Mouse (Mus musculus) liver, embryonic 14.5 days (tissue): ENCODE results near the gene Tas2r143. TPM values are rescaled to one million over a fixed set of nuclear protein-coding genes. Genes with fewer than 3 reads are reported as not detected.

Source experiments
- ATAC-seq: fragments of 200-750 bp; cut with Nextera tagmentation; 2 replicates; pipeline ENCODE4 v1.8.0; 2017; ENCODE audit warnings: moderate number of reproducible peaks, mild to moderate bottlenecking, moderate library complexity; ENCODE audit not compliant: insufficient read depth
- DNase-seq, 3 experiments: peaks; one replicate each; pipeline ENCODE4 v3.0.0-alpha.2; 2012 to 2013; ENCODE audit warnings: low read depth in 3 of 3, low spot score in 3 of 3
- H3K27ac ChIP-seq: fragments of 300-500 bp; sonication (generic); 2 replicates; pipeline ENCODE4 v1.5.1; 2014; ENCODE audit warnings: moderate library complexity, mild to moderate bottlenecking, control low read depth, inconsistent platforms
- H3K27me3 ChIP-seq: fragments of 300-500 bp; sonication (generic); 2 replicates; pipeline ENCODE4 v1.6.1; 2014; ENCODE audit warnings: mild to moderate bottlenecking, low read length, moderate library complexity; ENCODE audit not compliant: control insufficient read depth, insufficient read depth
- H3K36me3 ChIP-seq: fragments of 300-500 bp; sonication (generic); replicated peaks from 2 replicates; pipeline ENCODE4 v1.6.1; 2014; ENCODE audit warnings: low read depth; ENCODE audit not compliant: control insufficient read depth, insufficient read depth
- H3K4me1 ChIP-seq, 2 experiments: fragments of 200-500 bp in 1 of 2; fragments of 300-500 bp in 1 of 2; sonication (generic) in 1 of 2; replicated peaks; 2 replicates each; pipeline ENCODE4 v1.6.1; 2012 to 2014; ENCODE audit warnings: antibody characterized with exemption in 1 of 2, inconsistent platforms in 1 of 2, low read length in 1 of 2; ENCODE audit not compliant: control insufficient read depth in 2 of 2, insufficient read depth in 2 of 2
- H3K4me2 ChIP-seq: fragments of 300-500 bp; sonication (generic); 2 replicates; pipeline ENCODE4 v1.6.1; 2014; ENCODE audit warnings: low read depth, mild to moderate bottlenecking, control low read depth, moderate library complexity
- H3K4me3 ChIP-seq, 2 experiments: fragments of 200-500 bp in 1 of 2; fragments of 300-500 bp in 1 of 2; sonication (generic) in 1 of 2; 2 replicates each; pipeline ENCODE4 v1.5.1; 2012 to 2014; ENCODE audit warnings: low read depth in 2 of 2, low read length in 2 of 2, mild to moderate bottlenecking in 2 of 2, control low read depth in 1 of 2, inconsistent platforms in 1 of 2, moderate library complexity in 1 of 2; ENCODE audit not compliant: insufficient read depth in 1 of 2
- H3K9ac ChIP-seq: fragments of 300-500 bp; sonication (generic); replicated peaks from 2 replicates; pipeline ENCODE4 v1.6.1; 2014; ENCODE audit warnings: mild to moderate bottlenecking, control low read depth, moderate library complexity
- H3K9me3 ChIP-seq: fragments of 300-500 bp; sonication (generic); 2 replicates; pipeline ENCODE4 v1.6.1; 2016; ENCODE audit warnings: low read length, mixed read lengths; ENCODE audit not compliant: control insufficient read depth
- CTCF ChIP-seq: IDR thresholded peaks from 2 replicates; pipeline ENCODE4 v1.5.1; 2016; ENCODE audit warnings: antibody characterized with exemption, low read depth, control low read depth
- EP300 ChIP-seq: IDR thresholded peaks from 2 replicates; pipeline ENCODE4 v1.6.1; 2016; ENCODE audit warnings: antibody characterized with exemption, low read depth
- WGBS: fragments of 180-500 bp; shearing (Covaris S2); extraction: QIAGEN DNeasy Blood & Tissue Kit; methylation state at CpG from one replicate; pipeline ENCODE4 v1.1.7; 2014; ENCODE audit not compliant: insufficient replicate concordance; 5-methylcytosine and 5-hydroxymethylcytosine counted together
- polyA plus RNA-seq, 2 experiments: library from polyadenylated mRNA; depleted of rRNA in 1 of 2; stranded (reverse) in 1 of 2; unstranded in 1 of 2; fragments of >200 nt; fragmentation: Nextera tagmentation in 1 of 2; extraction: Ambion mirVana in 1 of 2; gene quantifications; 2 replicates each; pipeline versions ENCODE4 v1.2.1 to v1.2.3; 2012 to 2014

The Tas2r143 gene
- polyA plus RNA-seq, 2 experiments: not detected

GRCm38 (mm10) chr6:42358901-42359300 is 41.1 kb upstream of the Tas2r143 start:
- TF ChIP-seq CTCF: no peak
- Histone ChIP-seq H3K4me3 (no peak overlapping the region), H3K27me3 (no peaks in the 10 kb centered on the region), H3K9ac (no peak overlapping the region), H3K36me3 (no peaks in the 10 kb centered on the region), H3K9me3 (no peaks in the 10 kb centered on the region), H3K4me2 (no peak overlapping the region), H3K4me1 (peaks cover 0 to 18% of the 10 kb centered on the region in 2 experiments; a peak in 2 of 4 replicates), H3K27ac (no peak overlapping the region)
- 82% methylated on average over 12 of the region's 12 CpGs for WGBS
- DNase-seq (no peak), ATAC-seq (no peak)

- ATAC-seq (no peak), DNase-seq (no peak)
- no peak overlapping the region for H3K4me2 ChIP-seq
- H3K36me3 ChIP-seq: no peaks in the 10 kb centered on the region
- H3K27me3 ChIP-seq: no peaks in the 10 kb centered on the region
- TF ChIP-seq CTCF: no peak
- no peak for TF ChIP-seq EP300
- H3K4me1 ChIP-seq: peaks cover 0 to 13% of the 10 kb centered on the region in 2 experiments; a peak in 2 of 4 replicates
- no peak overlapping the region for H3K4me3 ChIP-seq
- 53% methylated on average over 9 of the region's 9 CpGs for WGBS
- H3K9ac ChIP-seq: no peak overlapping the region
- H3K27ac ChIP-seq: no peak overlapping the region
- no peaks in the 10 kb centered on the region for H3K9me3 ChIP-seq
Measured at GRCm38 (mm10) chr6:42359364-42360147, 40.5 kb upstream of the Tas2r143 start.

GRCm38 (mm10) chr6:42360231-42360840 is 39.7 kb upstream of the Tas2r143 start:
- no peak for TF ChIP-seq CTCF
- TF ChIP-seq EP300: no peak
- Histone ChIP-seq H3K4me3 (no peak overlapping the region), H3K9ac (no peak overlapping the region), H3K4me1 (peaks cover 0 to 6% of the 10 kb centered on the region in 2 experiments; a peak in 2 of 4 replicates), H3K36me3 (no peaks in the 10 kb centered on the region), H3K27ac (no peak overlapping the region), H3K27me3 (no peaks in the 10 kb centered on the region), H3K9me3 (no peaks in the 10 kb centered on the region), H3K4me2 (no peak overlapping the region)
- DNase-seq (no peak), ATAC-seq (no peak)
- WGBS: 63% methylated on average over 6 of the region's 6 CpGs

- DNase-seq: no peak
- no peak overlapping the region for H3K4me3 ChIP-seq
- H3K27ac ChIP-seq: no peak overlapping the region
- no peaks in the 10 kb centered on the region for H3K36me3 ChIP-seq
- TF ChIP-seq EP300: no peak
- TF ChIP-seq CTCF: no peak
- H3K9me3 ChIP-seq: no peaks in the 10 kb centered on the region
- peaks cover 0 to 6% of the 10 kb centered on the region in 2 experiments; a peak in 2 of 4 replicates for H3K4me1 ChIP-seq
- ATAC-seq: no peak
- H3K27me3 ChIP-seq: no peaks in the 10 kb centered on the region
- no peak overlapping the region for H3K4me2 ChIP-seq
- H3K9ac ChIP-seq: no peak overlapping the region
- WGBS: 70% methylated on average over 13 of the region's 13 CpGs
Measured at GRCm38 (mm10) chr6:42361041-42361895, 38.8 kb upstream of the Tas2r143 start.

GRCm38 (mm10) chr6:42362074-42362473 is 38.0 kb upstream of the Tas2r143 start:
- WGBS: 46% methylated on average over 1 of the region's 1 CpGs
- peaks cover 0 to 6% of the 10 kb centered on the region in 2 experiments; a peak in 2 of 4 replicates for H3K4me1 ChIP-seq
- H3K4me3 ChIP-seq: no peak overlapping the region
- H3K9me3 ChIP-seq: no peaks in the 10 kb centered on the region
- H3K9ac ChIP-seq: no peak overlapping the region
- TF ChIP-seq EP300 (no peak), CTCF (no peak)
- DNase-seq: no peak
- ATAC-seq: no peak
- H3K27me3 ChIP-seq: no peaks in the 10 kb centered on the region
- no peak overlapping the region for H3K27ac ChIP-seq
- no peak overlapping the region for H3K4me2 ChIP-seq
- H3K36me3 ChIP-seq: no peaks in the 10 kb centered on the region
